Mouse (Mus musculus) cerebellum, adult 2 months (tissue): ENCODE measurements around the gene Bcl2l14.

Source experiments
- CTCF ChIP-seq: fragments of 200-500 bp; IDR thresholded peaks from 2 replicates; pipeline ENCODE4 v1.5.1; 2011; ENCODE audit warnings: low read depth, mild to moderate bottlenecking, control low read depth, low read length, moderate library complexity, borderline replicate concordance; ENCODE audit not compliant: insufficient read depth
- POLR2A ChIP-seq: fragments of 200-500 bp; IDR thresholded peaks from 2 replicates; pipeline ENCODE4 v1.6.1; 2011; ENCODE audit warnings: low read length, control low read depth, borderline replicate concordance; ENCODE audit not compliant: insufficient read depth

DNA sequence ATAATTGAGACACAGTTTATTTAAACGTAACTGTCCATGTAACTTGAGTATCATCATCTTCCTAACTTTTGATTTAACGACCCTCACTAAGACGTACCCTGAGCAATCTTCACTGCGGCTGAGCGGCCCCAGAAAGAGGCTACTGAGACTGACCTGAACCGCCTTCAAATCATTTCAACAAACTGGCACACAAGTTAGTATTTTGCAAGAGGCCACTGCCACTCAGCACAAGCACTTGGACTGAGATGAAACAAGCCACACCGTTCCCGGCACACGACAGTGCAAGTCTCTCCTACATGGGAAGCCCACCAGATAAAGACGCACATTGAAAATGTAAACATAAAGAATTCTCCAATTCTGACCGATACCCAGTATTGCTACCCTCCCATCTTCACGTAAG is 52.3 kb downstream of the Bcl2l14 start:
- TF ChIP-seq CTCF, result no peak
- TF ChIP-seq POLR2A, result no peak
